Mouse (Mus musculus) testis, adult 2 months (tissue): ENCODE measurements around the gene Rpa3.

ENCODE experiments used
- CTCF ChIP-seq: fragments of 200-500 bp; IDR thresholded peaks from 2 replicates; pipeline ENCODE4 v1.5.1; 2012; ENCODE audit warnings: low read depth, mild to moderate bottlenecking, inconsistent platforms, low read length, moderate library complexity; ENCODE audit not compliant: control insufficient read depth, insufficient read depth, insufficient replicate concordance
- POLR2A ChIP-seq: fragments of 200-500 bp; IDR thresholded peaks from 2 replicates; pipeline ENCODE4 v1.6.1; 2012; ENCODE audit warnings: low read depth, mild to moderate bottlenecking, inconsistent platforms, low read length, moderate library complexity; ENCODE audit not compliant: control insufficient read depth

DNA sequence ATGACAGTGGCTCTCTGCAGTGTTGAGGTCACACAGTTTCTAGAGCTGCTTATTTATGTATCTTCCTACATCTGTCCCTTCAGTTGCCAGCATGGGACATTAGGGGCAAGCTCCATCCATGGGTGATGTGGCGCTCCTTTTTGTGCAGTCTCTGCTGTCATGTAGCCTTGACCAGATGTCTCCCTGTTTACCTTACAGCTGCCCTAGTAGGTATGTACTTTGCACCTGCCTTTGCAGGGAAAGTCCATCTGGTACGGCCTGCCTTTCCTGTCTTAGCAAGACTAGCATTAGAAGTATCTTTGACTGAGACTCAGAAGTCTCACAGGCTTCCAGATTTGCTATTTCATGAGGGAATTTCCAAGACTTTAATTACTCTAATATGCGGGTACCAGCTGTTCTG, 12.1 kb upstream of the Rpa3 start:
- no peak for TF ChIP-seq CTCF
- no peak for TF ChIP-seq POLR2A
